Mouse (Mus musculus) heart, postnatal 36 days (tissue): Measurements from ENCODE around the gene Ndufaf2. TPM values are rescaled to one million over a fixed set of nuclear protein-coding genes. Genes with fewer than 3 reads are reported as not detected.

Experiments used
- DNase-seq, 2 experiments: peaks; one replicate each; pipeline ENCODE4 v3.0.0; 2021 to 2022
- intact Hi-C: fragments of 180-260 bp; cut with DNase I; formaldehyde crosslinking; loops from one replicate; pipeline ENCODE4 v1.15.1; 2025
- total RNA-seq, 2 experiments: library from RNA; stranded (reverse); gene quantifications; 2 replicates each; pipeline ENCODE4 v1.2.3; 2021

Ndufaf2 gene
- total RNA-seq, 2 experiments from 2014 or later, result 23.1 to 30.4 TPM

GRCm38 (mm10) chr13:107976886-107977656 lies 181.4 kb downstream of the Ndufaf2 start:
- intact Hi-C loops, result no loop called here
- no peak for DNase-seq

GRCm38 (mm10) chr13:107972451-107972850 lies 186.0 kb downstream of the Ndufaf2 start:
- DNase-seq, result no peak
- intact Hi-C loops, result no loop called here

- DNase-seq, result no peak
- intact Hi-C loops, result no loop called here
These were observed 186.6 kb downstream of the Ndufaf2 start for GRCm38 (mm10) chr13:107971868-107972267.

GRCm38 (mm10) chr13:107970422-107971142 lies 187.8 kb downstream of the Ndufaf2 start:
- DNase-seq, result peak in 1 of 2 experiments; percentile 6
- intact Hi-C loops, result no loop called here

- DNase-seq, result no peak
- intact Hi-C loops, result no loop called here
These were observed 188.4 kb downstream of the Ndufaf2 start for GRCm38 (mm10) chr13:107969961-107970391.

- DNase-seq, result no peak
- intact Hi-C loops, result no loop called here
These were observed 193.8 kb downstream of the Ndufaf2 start for GRCm38 (mm10) chr13:107964616-107965015.

GRCm38 (mm10) chr13:107963471-107963870 lies 195.0 kb downstream of the Ndufaf2 start:
- DNase-seq, result no peak
- intact Hi-C loops, result no loop called here

- intact Hi-C loops, result no loop called here
- DNase-seq, result no peak
These were observed 195.7 kb downstream of the Ndufaf2 start for GRCm38 (mm10) chr13:107962741-107963140.

- intact Hi-C loops, result no loop called here
- DNase-seq, result no peak
These were observed 196.5 kb downstream of the Ndufaf2 start for GRCm38 (mm10) chr13:107961972-107962371.

GRCm38 (mm10) chr13:107961501-107961900 lies 196.9 kb downstream of the Ndufaf2 start:
- DNase-seq, result no peak
- intact Hi-C loops, result no loop called here

- intact Hi-C loops, result no loop called here
- DNase-seq, result no peak
These were observed 197.9 kb downstream of the Ndufaf2 start for GRCm38 (mm10) chr13:107960549-107960948.

GRCm38 (mm10) chr13:107959891-107960290 lies 198.5 kb downstream of the Ndufaf2 start:
- intact Hi-C loops, result no loop called here
- DNase-seq, result no peak

GRCm38 (mm10) chr13:107956246-107956645 lies 202.2 kb downstream of the Ndufaf2 start:
- DNase-seq, result no peak
- intact Hi-C loops, result no loop called here

GRCm38 (mm10) chr13:107955327-107956110 lies 202.9 kb downstream of the Ndufaf2 start:
- intact Hi-C loops, result no loop called here
- no peak for DNase-seq

- intact Hi-C loops, result no loop called here
- no peak for DNase-seq
These were observed 203.8 kb downstream of the Ndufaf2 start for GRCm38 (mm10) chr13:107954445-107955261.

- intact Hi-C loops, result no loop called here
- DNase-seq, result no peak
These were observed 204.4 kb downstream of the Ndufaf2 start for GRCm38 (mm10) chr13:107954100-107954444.
